Mouse (Mus musculus): ENCODE data around the gene Gstk1.

DNA sequence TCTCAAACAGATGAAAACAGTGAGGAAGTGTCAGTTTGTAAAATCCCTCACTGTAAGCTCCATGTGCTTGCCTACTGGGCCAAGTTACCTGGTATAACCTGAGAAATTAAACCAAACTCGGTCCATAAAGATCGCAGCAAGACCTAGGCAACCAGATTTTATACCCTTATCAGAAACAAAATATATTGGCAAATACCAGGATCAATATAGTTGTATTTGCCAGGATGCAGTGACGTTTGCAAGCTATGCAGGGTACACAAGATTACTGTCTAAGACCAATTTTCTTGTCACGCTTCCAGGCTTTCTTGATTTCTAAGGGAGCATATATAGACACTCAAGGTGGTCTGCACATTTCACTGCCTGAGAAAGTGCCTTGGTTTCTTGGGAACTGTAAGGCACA, 6.1 kb downstream of the Gstk1 start:
- TF ChIP-seq POLR2A (IDR thresholded peaks at IDR 0.05; ENCODE audit: low read depth, low read length) (no peak), CTCF (IDR thresholded peaks at IDR 0.05; ENCODE audit: borderline replicate concordance, insufficient read depth, low read length) (no peak)

Data from embryonic fibroblast, embryonic 13.5 days (primary cell).